18 mouse cellular contexts compared by ENCODE assay signal in the genomic region with DNA sequence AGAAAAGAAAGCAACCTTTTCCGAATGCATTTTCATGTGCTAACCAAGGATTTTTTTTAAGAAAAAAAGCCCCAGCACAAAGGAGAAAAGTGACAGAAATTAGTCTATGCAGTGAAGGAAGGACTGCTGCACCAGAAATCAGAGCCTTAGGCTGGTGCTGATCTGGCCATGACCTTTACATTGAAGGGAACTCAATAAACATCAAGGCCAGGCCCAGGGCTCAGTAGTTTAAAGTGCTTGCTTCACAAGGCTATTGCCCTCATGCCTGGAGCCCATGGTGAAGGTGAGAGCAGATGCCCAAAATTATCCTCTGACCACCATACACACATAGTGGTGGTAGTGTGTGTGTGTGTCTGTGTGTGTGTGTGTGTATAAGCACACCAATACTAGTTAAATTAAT.
DNase-seq lines count a peak whose midpoint lies in the region; ATAC-seq lines count a peak whose summit lies in the region.
"Had no signal": no experiment of that assay in that cellular context is flagged by ENCODE, and none has a peak within 500 bp of the region (broad histone marks: within the 10 kb centered on the region; RNA-seq: fewer than 3 reads in every experiment).

No protein-coding gene starts in this region.

- H3K4me2 ChIP-seq in hindbrain, embryonic 12.5 days (replicated peaks) = no peak overlapping the region
- H3K4me2 ChIP-seq: embryonic facial prominence, embryonic 12.5 days; forebrain, embryonic 13.5 days; forebrain, embryonic 15.5 days had no signal

- 0 out of 2 replicates have a peak, but pooled peaks cover 2% of the 10 kb centered on the region for H3K4me1 ChIP-seq in hindbrain, embryonic 12.5 days
- H3K4me1 ChIP-seq: embryonic facial prominence, embryonic 12.5 days had no signal

- no peaks in the 10 kb centered on the region for H3K27me3 ChIP-seq in hindbrain, embryonic 12.5 days
- H3K27me3 ChIP-seq: CH12.LX; embryonic facial prominence, embryonic 12.5 days; forebrain, embryonic 15.5 days had no signal

- H3K9me3 ChIP-seq in hindbrain, embryonic 12.5 days (replicated peaks) = no peaks in the 10 kb centered on the region
- H3K9me3 ChIP-seq: embryonic facial prominence, embryonic 10.5 days; embryonic facial prominence, embryonic 12.5 days; forebrain, embryonic 13.5 days; forebrain, embryonic 15.5 days had no signal

- H3K27ac ChIP-seq in hindbrain, embryonic 12.5 days = no peak overlapping the region
- H3K27ac ChIP-seq: embryonic facial prominence, embryonic 10.5 days; embryonic facial prominence, embryonic 12.5 days; forebrain, embryonic 13.5 days; forebrain, embryonic 15.5 days had no signal

- H3K36me3 ChIP-seq in hindbrain, embryonic 12.5 days = no peaks in the 10 kb centered on the region
- H3K36me3 ChIP-seq: embryonic facial prominence, embryonic 10.5 days; embryonic facial prominence, embryonic 12.5 days; forebrain, embryonic 15.5 days; G1E had no signal

- no peak overlapping the region for H3K4me3 ChIP-seq in hindbrain, embryonic 12.5 days
- H3K4me3 ChIP-seq: embryonic facial prominence, embryonic 10.5 days; embryonic facial prominence, embryonic 12.5 days; forebrain, embryonic 13.5 days; forebrain, embryonic 15.5 days had no signal

- DNase-seq in adrenal gland, adult (ENCODE audit: inconsistent age in 2 of 2, low spot score in 1 of 2) = peak; percentile 76 to 89
- DNase-seq in adrenal gland, adult 18-20 months (ENCODE audit: low spot score in 2 of 2) = no peak
- DNase-seq in adrenal gland, adult 8-10 months = peak; percentile 66
- DNase-seq in adrenal gland, postnatal 14 days = peak; percentile 50
- peak; percentile 58 to 70 for DNase-seq in adrenal gland, postnatal 36 days
- DNase-seq in heart, adult 11 months = no peak
- DNase-seq: cerebellum, adult 11-12 months; cerebellum, adult 2 months; cerebellum, adult 9-10 months; cerebellum, postnatal 25 days; forebrain, postnatal 0 days had no signal

- no peak overlapping the region for H3K9ac ChIP-seq in hindbrain, embryonic 12.5 days
- H3K9ac ChIP-seq: embryonic facial prominence, embryonic 12.5 days; forebrain, embryonic 13.5 days; forebrain, embryonic 15.5 days; forebrain, postnatal 0 days had no signal

- whole genome bisulfite sequencing in hindbrain, embryonic 12.5 days = 74% methylated on average over 1 of the region's 1 CpGs

- ATAC-seq in hindbrain, embryonic 12.5 days (ENCODE audit: low FRiP score) = no peak
- ATAC-seq: forebrain, embryonic 13.5 days; forebrain, embryonic 15.5 days; forebrain, postnatal 0 days had no signal

Comparison
In these comparisons a context has a peak if more than half of its experiments do, and no peak if none do; other contexts are left out.
1. DNase-seq: peak in adrenal gland, adult (2 of 2), adrenal gland, adult 8-10 months (single experiment), adrenal gland, postnatal 14 days (single experiment) and adrenal gland, postnatal 36 days (2 of 2); none in adrenal gland, adult 18-20 months (0 of 2) and heart, adult 11 months (single experiment).